Mouse (Mus musculus): ENCODE results near the gene Gdf10. TPM values are rescaled to one million over a fixed set of nuclear protein-coding genes. Genes with fewer than 3 reads are reported as not detected.

Gdf10 gene
- total and polyA plus RNA-seq, 3 experiments, result not detected

DNA sequence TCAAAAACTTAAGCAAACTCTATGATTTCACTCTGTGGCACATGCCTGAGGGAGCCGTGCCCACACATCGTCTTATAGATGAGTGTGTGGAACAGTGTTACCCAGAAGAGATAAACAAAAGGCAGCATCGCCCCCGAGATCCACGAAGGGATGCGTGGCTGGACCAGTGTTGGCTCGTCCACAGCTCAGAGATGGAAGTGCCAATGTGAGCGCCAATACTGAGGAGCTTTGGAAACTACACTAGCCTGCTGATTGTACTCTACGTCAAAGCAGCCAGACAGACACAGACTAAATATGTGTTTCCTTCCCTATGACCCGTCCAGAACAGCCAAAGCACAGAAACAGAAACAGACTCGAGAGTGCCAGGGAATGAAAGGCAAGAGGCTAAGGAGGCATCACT, 37.9 kb upstream of the Gdf10 start:
- Histone ChIP-seq H3K9ac (ENCODE audit: control insufficient read depth, low read depth, low read length, poor library complexity, severe bottlenecking) (no peak overlapping the region), H3K27me3 (ENCODE audit: control insufficient read depth in 1 of 2, insufficient read depth in 2 of 2, low read length in 2 of 2) (no peaks in the 10 kb centered on the region), H3K36me3 (ENCODE audit: control insufficient read depth in 1 of 2, insufficient read depth in 2 of 2, low read length in 2 of 2) (no peaks in the 10 kb centered on the region), H3K4me1 (ENCODE audit: control insufficient read depth in 1 of 2, insufficient read depth in 2 of 2, low read length in 2 of 2) (no peaks in the 10 kb centered on the region), H3K27ac (ENCODE audit: control insufficient read depth, low read depth, low read length) (no peak overlapping the region), H3K9me3 (replicated peaks; ENCODE audit: insufficient read depth, low read length) (no peaks in the 10 kb centered on the region), H3K4me3 (ENCODE audit: control insufficient read depth in 1 of 2, insufficient read depth in 1 of 2, low read depth in 2 of 2, low read length in 2 of 2) (no peak overlapping the region), H3K79me2 (ENCODE audit: control insufficient read depth, insufficient read depth, low read length, poor library complexity) (no peaks in the 10 kb centered on the region)
- no peak for TF ChIP-seq RAD21 (IDR thresholded peaks at IDR 0.05; ENCODE audit: low read depth, low read length)
- TF ChIP-seq USF1 (IDR thresholded peaks at IDR 0.05; ENCODE audit: low read depth, low read length), result no peak
- no peak for TF ChIP-seq CHD1 (IDR thresholded peaks at IDR 0.05; ENCODE audit: low read depth, low read length)
- TF ChIP-seq CHD2 (IDR thresholded peaks at IDR 0.05; ENCODE audit: low read length), result no peak
- no peak for TF ChIP-seq SMC3 (IDR thresholded peaks at IDR 0.05; ENCODE audit: low read depth, low read length)
- no peak for TF ChIP-seq SIN3A (IDR thresholded peaks at IDR 0.05; ENCODE audit: low read length)
- no peak for TF ChIP-seq KAT2A (conservative IDR thresholded peaks at IDR 0.05; ENCODE audit: low read depth, low read length)
- no peak for TF ChIP-seq ELF1 (IDR thresholded peaks at IDR 0.05; ENCODE audit: low read depth, low read length)
- no peak for TF ChIP-seq ZNF384 (IDR thresholded peaks at IDR 0.05; ENCODE audit: low read depth, low read length)
- TF ChIP-seq TCF12 (IDR thresholded peaks at IDR 0.05; ENCODE audit: low read depth, low read length), result no peak
- no peak for TF ChIP-seq MYC (IDR thresholded peaks at IDR 0.05; ENCODE audit: low read depth, low read length)
- no peak for TF ChIP-seq JUND (IDR thresholded peaks at IDR 0.05; ENCODE audit: low read depth, low read length)
- TF ChIP-seq POLR2AphosphoS5 (IDR thresholded peaks at IDR 0.05; ENCODE audit: borderline replicate concordance, low read depth, low read length), result no peak
- TF ChIP-seq E2F4 (IDR thresholded peaks at IDR 0.05; ENCODE audit: borderline replicate concordance, low read depth, low read length), result no peak
- no peak for TF ChIP-seq ZKSCAN1 (IDR thresholded peaks at IDR 0.05; ENCODE audit: low read depth, low read length)
- TF ChIP-seq CTCF (IDR thresholded peaks at IDR 0.05 in 2 of 3, conservative IDR thresholded peaks at IDR 0.05 in 1 of 3; ENCODE audit: control insufficient read depth in 1 of 3, insufficient read depth in 1 of 3, low read depth in 2 of 3, low read length in 3 of 3, poor library complexity in 1 of 3, severe bottlenecking in 1 of 3), result no peak
- DNase-seq (ENCODE audit: low read depth, low spot score), result no peak

DNA sequence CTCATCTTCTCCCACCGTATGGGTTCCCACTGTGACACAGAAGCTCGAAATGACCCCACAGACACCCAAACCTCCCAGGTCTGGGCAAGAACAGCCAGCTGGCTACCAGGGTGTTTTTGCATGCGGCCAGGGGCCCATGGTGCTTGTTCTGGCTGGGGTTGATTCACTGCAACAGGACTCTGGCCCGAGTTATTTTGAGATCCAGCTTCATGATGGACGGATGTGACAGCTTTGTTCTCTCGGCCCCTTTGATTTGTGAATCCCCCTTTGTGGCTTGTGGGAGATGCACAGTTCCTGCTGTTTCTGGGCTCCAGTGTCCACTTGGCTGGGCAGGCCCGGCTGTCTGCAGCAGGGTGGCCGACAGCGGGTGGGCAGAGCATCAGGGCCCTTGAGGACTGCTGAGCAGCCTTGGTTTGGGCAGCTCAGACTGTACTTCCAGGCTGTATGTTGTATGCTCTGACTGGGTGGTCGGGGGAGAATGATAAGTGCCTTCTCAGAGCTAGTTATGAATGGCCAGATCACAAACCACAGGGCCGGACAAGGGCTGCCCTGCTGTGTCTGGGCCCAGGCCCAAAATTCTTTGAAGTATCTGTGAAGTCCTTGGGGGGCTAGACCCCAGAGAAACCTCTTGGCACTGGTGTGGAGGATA, 34.9 kb upstream of the Gdf10 start:
- Histone ChIP-seq H3K36me3 (ENCODE audit: control insufficient read depth in 1 of 2, insufficient read depth in 2 of 2, low read length in 2 of 2) (no peaks in the 10 kb centered on the region), H3K9ac (ENCODE audit: control insufficient read depth, low read depth, low read length, poor library complexity, severe bottlenecking) (no peak overlapping the region), H3K4me3 (ENCODE audit: control insufficient read depth in 1 of 2, insufficient read depth in 1 of 2, low read depth in 2 of 2, low read length in 2 of 2) (no peak overlapping the region), H3K4me1 (ENCODE audit: control insufficient read depth in 1 of 2, insufficient read depth in 2 of 2, low read length in 2 of 2) (no peaks in the 10 kb centered on the region), H3K27ac (ENCODE audit: control insufficient read depth, low read depth, low read length) (no peak overlapping the region), H3K79me2 (ENCODE audit: control insufficient read depth, insufficient read depth, low read length, poor library complexity) (no peaks in the 10 kb centered on the region), H3K9me3 (replicated peaks; ENCODE audit: insufficient read depth, low read length) (no peaks in the 10 kb centered on the region), H3K27me3 (ENCODE audit: control insufficient read depth in 1 of 2, insufficient read depth in 2 of 2, low read length in 2 of 2) (no peaks in the 10 kb centered on the region)
- DNase-seq (ENCODE audit: low read depth, low spot score), result no peak
- no peak for TF ChIP-seq USF1 (IDR thresholded peaks at IDR 0.05; ENCODE audit: low read depth, low read length)
- TF ChIP-seq RCOR1 (IDR thresholded peaks at IDR 0.05; ENCODE audit: low read depth, low read length), result no peak
- no peak for TF ChIP-seq MAFK (IDR thresholded peaks at IDR 0.05; ENCODE audit: borderline replicate concordance, low read depth, low read length)
- TF ChIP-seq POLR2AphosphoS5 (IDR thresholded peaks at IDR 0.05; ENCODE audit: borderline replicate concordance, low read depth, low read length), result no peak
- no peak for TF ChIP-seq TAL1 (IDR thresholded peaks at IDR 0.05; ENCODE audit: low read length)
- TF ChIP-seq TBP (IDR thresholded peaks at IDR 0.05; ENCODE audit: low read depth, low read length), result no peak
- no peak for TF ChIP-seq ZC3H11A (IDR thresholded peaks at IDR 0.05; ENCODE audit: low read depth, low read length)
- no peak for TF ChIP-seq USF2 (IDR thresholded peaks at IDR 0.05; ENCODE audit: borderline replicate concordance in 1 of 2, insufficient read depth in 1 of 2, low read depth in 1 of 2, low read length in 2 of 2)
- no peak for TF ChIP-seq MAX (IDR thresholded peaks at IDR 0.05; ENCODE audit: low read length)

All from MEL (cell line).